Mouse (Mus musculus) heart, embryonic 11.5 days (tissue): ENCODE data around the gene Acer3. TPM values are rescaled to one million over a fixed set of nuclear protein-coding genes. Genes with fewer than 3 reads are reported as not detected.

Source experiments
- ATAC-seq: fragments of 200-750 bp; cut with Nextera tagmentation; replicated peaks from 2 replicates; pipeline ENCODE4 v1.8.0; 2017; ENCODE audit warnings: moderate library complexity; ENCODE audit not compliant: insufficient number of reproducible peaks, low FRiP score, low TSS enrichment
- H3K27ac ChIP-seq: fragments of 300-500 bp; sonication (generic); 2 replicates; pipeline ENCODE4 v1.5.1; 2014; ENCODE audit warnings: mild to moderate bottlenecking, low read depth, low read length
- H3K27me3 ChIP-seq: fragments of 300-500 bp; sonication (generic); 2 replicates; pipeline ENCODE4 v1.6.1; 2014; ENCODE audit warnings: mild to moderate bottlenecking, low read length, mixed read lengths; ENCODE audit not compliant: control insufficient read depth, insufficient read depth
- H3K36me3 ChIP-seq: fragments of 300-500 bp; sonication (generic); 2 replicates; pipeline ENCODE4 v1.6.1; 2014; ENCODE audit warnings: mild to moderate bottlenecking, low read length, moderate library complexity, mixed read lengths; ENCODE audit not compliant: control insufficient read depth, insufficient read depth
- H3K4me1 ChIP-seq: fragments of 300-500 bp; sonication (generic); 2 replicates; pipeline ENCODE4 v1.6.1; 2014; ENCODE audit warnings: low read length; ENCODE audit not compliant: control insufficient read depth, insufficient read depth
- H3K4me2 ChIP-seq: fragments of 300-500 bp; sonication (generic); 2 replicates; pipeline ENCODE4 v1.6.1; 2014; ENCODE audit warnings: mild to moderate bottlenecking, moderate library complexity
- H3K4me3 ChIP-seq: fragments of 300-500 bp; sonication (generic); 2 replicates; pipeline ENCODE4 v1.5.1; 2014; ENCODE audit warnings: low read depth, low read length
- H3K9ac ChIP-seq: fragments of 300-500 bp; sonication (generic); 2 replicates; pipeline ENCODE4 v1.6.1; 2014; ENCODE audit warnings: mild to moderate bottlenecking, low read depth, low read length, moderate library complexity
- H3K9me3 ChIP-seq: fragments of 300-500 bp; sonication (generic); replicated peaks from 2 replicates; pipeline ENCODE4 v1.6.1; 2016; ENCODE audit warnings: low read length; ENCODE audit not compliant: control insufficient read depth
- WGBS: fragments of 180-500 bp; shearing (Covaris S2); extraction: QIAGEN DNeasy Blood & Tissue Kit; methylation state at CpG from one replicate; pipeline ENCODE4 v1.1.7; 2014; ENCODE audit not compliant: insufficient replicate concordance; 5-methylcytosine and 5-hydroxymethylcytosine counted together
- polyA plus RNA-seq: library from polyadenylated mRNA; unstranded; fragments of >200 nt; fragmentation: Nextera tagmentation; extraction: Ambion mirVana; gene quantifications from 2 replicates; pipeline ENCODE4 v1.2.1, GENCODE M21; 2014

The Acer3 gene
- polyA plus RNA-seq, 1 experiment from 2014 or later, result 23.8 TPM

GRCm38 (mm10) chr7:98177566-98177928, 143.5 kb downstream of the Acer3 start:
- ATAC-seq, result no peak; the same call in 1 of the 2 replicates
- Histone ChIP-seq H3K27me3 (no peaks in the 10 kb centered on the region), H3K9ac (peak overlapping the region; percentile 67), H3K4me2 (peak overlapping the region; percentile 73), H3K4me1 (peaks cover 10% of the 10 kb centered on the region), H3K36me3 (no peaks in the 10 kb centered on the region), H3K27ac (peak overlapping the region; percentile 80; the same call in 1 of the 2 replicates), H3K4me3 (peak overlapping the region; percentile 75), H3K9me3 (no peaks in the 10 kb centered on the region)
- 5% methylated on average over 9 of the region's 9 CpGs for WGBS

- WGBS, result 48% methylated on average over 2 of the region's 2 CpGs
- H3K27ac ChIP-seq, result peak overlapping the region; percentile 80; the same call in 1 of the 2 replicates
- no peak for ATAC-seq
- no peaks in the 10 kb centered on the region for H3K36me3 ChIP-seq
- H3K9ac ChIP-seq, result peak overlapping the region; percentile 67
- no peaks in the 10 kb centered on the region for H3K9me3 ChIP-seq
- no peaks in the 10 kb centered on the region for H3K27me3 ChIP-seq
- H3K4me3 ChIP-seq, result peak overlapping the region; percentile 75
- peaks cover 10% of the 10 kb centered on the region for H3K4me1 ChIP-seq
- peak overlapping the region; percentile 73 for H3K4me2 ChIP-seq
These were observed 143.9 kb downstream of the Acer3 start for GRCm38 (mm10) chr7:98177071-98177485.

GRCm38 (mm10) chr7:98176322-98177070, 144.5 kb downstream of the Acer3 start:
- no peaks in the 10 kb centered on the region for H3K27me3 ChIP-seq
- ATAC-seq, result no peak; the same call in 1 of the 2 replicates
- peak overlapping the region; percentile 73 for H3K4me2 ChIP-seq
- H3K27ac ChIP-seq, result peak overlapping the region; percentile 80
- no peaks in the 10 kb centered on the region for H3K36me3 ChIP-seq
- peaks cover 12% of the 10 kb centered on the region for H3K4me1 ChIP-seq
- peak overlapping the region; percentile 58 for H3K9ac ChIP-seq
- 52% methylated on average over 8 of the region's 8 CpGs for WGBS
- H3K9me3 ChIP-seq, result no peaks in the 10 kb centered on the region
- peak overlapping the region; percentile 75 for H3K4me3 ChIP-seq

- Histone ChIP-seq H3K4me1 (peaks cover 25% of the 10 kb centered on the region), H3K4me3 (no peak overlapping the region; the same call in 1 of the 2 replicates), H3K9ac (peak overlapping the region; percentile 11; the same call in 1 of the 2 replicates), H3K9me3 (no peaks in the 10 kb centered on the region), H3K27me3 (no peaks in the 10 kb centered on the region), H3K36me3 (no peaks in the 10 kb centered on the region), H3K4me2 (peak overlapping the region; percentile 73), H3K27ac (peak overlapping the region; percentile 80)
- ATAC-seq, result peak; percentile 62
- whole genome bisulfite sequencing, result 51% methylated on average over 4 of the region's 4 CpGs
These were observed 145.9 kb downstream of the Acer3 start for GRCm38 (mm10) chr7:98174883-98175755.

- Histone ChIP-seq H3K9me3 (no peaks in the 10 kb centered on the region), H3K4me2 (peak overlapping the region; percentile 2; the same call in 1 of the 2 replicates), H3K36me3 (no peaks in the 10 kb centered on the region), H3K4me1 (peaks cover 23% of the 10 kb centered on the region), H3K27me3 (no peaks in the 10 kb centered on the region), H3K4me3 (no peak overlapping the region), H3K9ac (peak overlapping the region; percentile 28; the same call in 1 of the 2 replicates), H3K27ac (no peak overlapping the region)
- WGBS, result 19% methylated on average over 4 of the region's 4 CpGs
- ATAC-seq, result no peak
These were observed 147.6 kb downstream of the Acer3 start for GRCm38 (mm10) chr7:98173408-98173807.

- Histone ChIP-seq H3K4me1 (peaks cover 23% of the 10 kb centered on the region), H3K4me3 (no peak overlapping the region), H3K4me2 (no peak overlapping the region), H3K9me3 (no peaks in the 10 kb centered on the region), H3K9ac (no peak overlapping the region), H3K27me3 (no peaks in the 10 kb centered on the region), H3K27ac (no peak overlapping the region), H3K36me3 (no peaks in the 10 kb centered on the region)
- 86% methylated on average over 8 of the region's 8 CpGs for WGBS
- ATAC-seq, result no peak
These were observed 148.3 kb downstream of the Acer3 start for GRCm38 (mm10) chr7:98172661-98173060.

- H3K4me2 ChIP-seq, result peak overlapping the region; percentile 34; the same call in 1 of the 2 replicates
- peaks cover 20% of the 10 kb centered on the region for H3K4me1 ChIP-seq
- peak overlapping the region; percentile 72 for H3K27ac ChIP-seq
- whole genome bisulfite sequencing, result 48% methylated on average over 6 of the region's 6 CpGs
- no peak overlapping the region for H3K4me3 ChIP-seq
- H3K9ac ChIP-seq, result no peak overlapping the region
- no peaks in the 10 kb centered on the region for H3K27me3 ChIP-seq
- no peaks in the 10 kb centered on the region for H3K9me3 ChIP-seq
- no peaks in the 10 kb centered on the region for H3K36me3 ChIP-seq
- peak; percentile 83 for ATAC-seq
These were observed 149.6 kb downstream of the Acer3 start for GRCm38 (mm10) chr7:98171141-98172073.
